Mouse (Mus musculus): ENCODE measurements around the gene Mrtfa.

Gene Mrtfa

GRCm38 (mm10) chr15:81098689-81099088 lies 91.9 kb downstream of the Mrtfa start:
- no peak for DNase-seq

GRCm38 (mm10) chr15:81097896-81098295 lies 92.7 kb downstream of the Mrtfa start:
- no peak for DNase-seq

- DNase-seq, result no peak
Observed at GRCm38 (mm10) chr15:81097456-81097855, 93.1 kb downstream of the Mrtfa start.

GRCm38 (mm10) chr15:81096329-81097055 lies 94.1 kb downstream of the Mrtfa start:
- no peak for DNase-seq

GRCm38 (mm10) chr15:81093032-81093431 lies 97.5 kb downstream of the Mrtfa start:
- no peak for DNase-seq

GRCm38 (mm10) chr15:81091718-81092117 lies 98.8 kb downstream of the Mrtfa start:
- no peak for DNase-seq

GRCm38 (mm10) chr15:81087529-81087928 lies 103.0 kb downstream of the Mrtfa start:
- DNase-seq, result no peak

GRCm38 (mm10) chr15:81086644-81087480 lies 103.7 kb downstream of the Mrtfa start:
- DNase-seq, result no peak

- DNase-seq, result no peak
Observed at GRCm38 (mm10) chr15:81083826-81084225, 106.7 kb downstream of the Mrtfa start.

GRCm38 (mm10) chr15:81083281-81083680 lies 107.3 kb downstream of the Mrtfa start:
- DNase-seq, result no peak

- DNase-seq, result no peak
Observed at GRCm38 (mm10) chr15:81081216-81081615, 109.3 kb downstream of the Mrtfa start.

- DNase-seq, result no peak
Observed at GRCm38 (mm10) chr15:81080405-81080804, 110.2 kb downstream of the Mrtfa start.

GRCm38 (mm10) chr15:81079255-81079654 lies 111.3 kb downstream of the Mrtfa start:
- no peak for DNase-seq

GRCm38 (mm10) chr15:81077551-81077950 lies 113.0 kb downstream of the Mrtfa start:
- no peak for DNase-seq

- DNase-seq, result no peak
Observed at GRCm38 (mm10) chr15:81074543-81074942, 116.0 kb downstream of the Mrtfa start.

GRCm38 (mm10) chr15:81073751-81074150 lies 116.8 kb downstream of the Mrtfa start:
- DNase-seq, result no peak

- no peak for DNase-seq
Observed at GRCm38 (mm10) chr15:81072748-81073147, 117.8 kb downstream of the Mrtfa start.

- no peak for DNase-seq
Observed at GRCm38 (mm10) chr15:81070470-81070869, 120.1 kb downstream of the Mrtfa start.

- no peak for DNase-seq
Observed at GRCm38 (mm10) chr15:81068641-81069381, 121.7 kb downstream of the Mrtfa start.

- no peak for DNase-seq
Observed at GRCm38 (mm10) chr15:81067761-81068160, 122.8 kb downstream of the Mrtfa start.

- peak; percentile 55 to 70 for DNase-seq
Observed at GRCm38 (mm10) chr15:81066976-81067375, 123.6 kb downstream of the Mrtfa start.

GRCm38 (mm10) chr15:81064661-81065060 lies 125.9 kb downstream of the Mrtfa start:
- no peak for DNase-seq

GRCm38 (mm10) chr15:81064143-81064542 lies 126.4 kb downstream of the Mrtfa start:
- peak; percentile 36 to 44 for DNase-seq
